Mouse (Mus musculus) cerebral cortex, adult 2 months (tissue): ENCODE measurements around the gene Tmem181a.

Experiments used
- WGBS: fragments of 180-500 bp; shearing (Covaris S2); methylation state at CpG from one replicate; pipeline ENCODE4 v1.1.7; 2018; 5-methylcytosine and 5-hydroxymethylcytosine counted together

Gene Tmem181a

DNA sequence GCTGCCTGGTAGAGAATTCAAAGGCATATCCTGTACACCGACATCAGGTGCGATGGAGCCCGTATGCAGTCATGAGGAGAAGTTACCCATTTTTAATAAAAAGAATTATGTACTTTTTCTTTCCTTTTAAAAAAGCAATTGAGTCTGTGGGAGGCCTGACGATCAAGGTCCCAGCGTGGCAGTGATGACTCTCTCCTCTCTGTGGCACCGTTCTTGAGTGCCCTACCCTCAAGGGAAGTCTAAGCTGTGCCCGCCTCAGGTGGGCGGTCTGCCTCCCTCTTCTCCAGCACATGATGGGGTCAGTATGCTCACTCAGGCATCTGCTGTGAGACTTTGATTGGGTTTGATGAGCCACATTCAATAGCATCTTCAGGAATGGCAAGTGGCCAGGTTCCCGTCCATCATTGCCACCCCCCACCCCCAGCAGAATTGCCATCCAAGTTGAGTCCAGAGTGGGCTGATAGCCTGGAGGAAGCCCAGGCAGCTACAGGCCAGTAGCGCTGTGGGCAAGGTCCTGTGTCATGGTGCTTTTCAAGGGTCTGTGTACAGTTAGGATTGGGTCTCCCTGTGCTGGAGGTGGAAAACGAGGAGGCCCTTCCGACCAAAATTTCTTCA, 49.1 kb downstream of the Tmem181a start:
- 73% methylated on average over 12 of the region's 12 CpGs for WGBS

GRCm38 (mm10) chr17:6306503-6306902, 49.8 kb downstream of the Tmem181a start:
- 90% methylated on average over 12 of the region's 13 CpGs for WGBS

DNA sequence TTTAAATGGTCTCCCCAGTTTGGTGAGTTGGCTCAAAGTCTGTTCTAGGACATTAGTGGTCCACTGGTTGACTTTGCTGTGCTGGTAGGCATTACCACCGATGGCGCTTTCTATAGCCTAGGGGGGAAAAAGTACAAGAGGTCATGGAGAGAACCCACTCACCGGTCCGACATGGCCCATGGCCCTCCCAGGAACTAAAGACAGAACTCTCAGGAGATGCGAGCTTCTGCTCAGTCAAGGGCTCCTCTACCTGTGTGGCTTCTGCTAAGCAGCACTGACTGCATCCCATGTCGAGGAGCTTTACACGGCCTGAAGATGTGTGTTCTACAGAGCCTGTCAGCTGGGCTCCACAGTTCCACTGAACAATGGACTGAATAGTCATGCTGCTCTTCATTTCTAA, 55.1 kb downstream of the Tmem181a start:
- 91% methylated on average over 7 of the region's 7 CpGs for WGBS

DNA sequence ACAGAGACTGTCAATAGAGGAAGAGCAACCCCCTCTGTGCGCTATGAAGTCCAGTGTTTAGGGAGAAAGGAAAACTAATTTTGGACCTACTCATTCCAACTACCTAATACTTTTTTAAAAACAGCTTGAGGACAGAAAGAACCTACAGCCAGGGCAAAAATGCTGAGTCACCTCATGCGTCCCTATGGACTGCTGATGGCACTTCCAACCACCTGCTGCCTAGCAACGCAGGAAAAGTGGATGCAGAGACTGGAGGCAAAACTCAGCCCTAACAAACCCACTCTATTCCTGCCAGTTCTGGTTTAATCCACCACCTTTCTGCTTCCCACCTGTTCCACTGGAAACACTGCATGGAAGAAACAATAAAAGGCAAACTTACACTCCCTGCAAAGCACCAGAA, 56.1 kb downstream of the Tmem181a start:
- WGBS, result 53% methylated on average over 3 of the region's 3 CpGs

- WGBS, result 88% methylated on average over 2 of the region's 3 CpGs
Observed at GRCm38 (mm10) chr17:6314493-6314892, 57.8 kb downstream of the Tmem181a start.

DNA sequence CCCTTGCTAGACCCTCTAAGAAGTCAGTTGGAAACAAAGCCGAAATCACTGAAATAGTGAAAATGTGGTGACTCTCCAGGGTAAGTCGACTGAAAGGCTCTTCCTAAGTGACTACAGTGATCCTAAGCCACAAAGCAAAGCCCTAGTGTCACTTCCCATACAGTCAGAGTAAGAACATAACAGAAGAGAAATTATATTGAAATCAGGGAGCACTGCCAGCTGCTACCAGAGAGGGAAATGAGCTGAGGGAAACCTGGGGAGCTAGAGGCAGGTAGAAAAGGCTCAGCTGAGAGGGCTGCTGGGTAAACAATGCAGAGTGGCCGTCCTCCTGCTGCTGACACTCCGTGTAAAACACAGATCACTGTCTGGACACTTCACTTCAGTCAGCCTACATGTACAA, 59.0 kb downstream of the Tmem181a start:
- 46% methylated on average over 4 of the region's 4 CpGs for WGBS

- WGBS, result under 1% methylated on average over 38 of the region's 38 CpGs
Observed at GRCm38 (mm10) chr17:6316379-6317126, 59.9 kb downstream of the Tmem181a start.

- WGBS, result 3% methylated on average over 23 of the region's 23 CpGs
Observed at GRCm38 (mm10) chr17:6317339-6317985, 60.8 kb downstream of the Tmem181a start, which contains the start of gene Dynlt1a. Gene Dynlt1a, minus strand, starts transcription at chr17:6317500.

DNA sequence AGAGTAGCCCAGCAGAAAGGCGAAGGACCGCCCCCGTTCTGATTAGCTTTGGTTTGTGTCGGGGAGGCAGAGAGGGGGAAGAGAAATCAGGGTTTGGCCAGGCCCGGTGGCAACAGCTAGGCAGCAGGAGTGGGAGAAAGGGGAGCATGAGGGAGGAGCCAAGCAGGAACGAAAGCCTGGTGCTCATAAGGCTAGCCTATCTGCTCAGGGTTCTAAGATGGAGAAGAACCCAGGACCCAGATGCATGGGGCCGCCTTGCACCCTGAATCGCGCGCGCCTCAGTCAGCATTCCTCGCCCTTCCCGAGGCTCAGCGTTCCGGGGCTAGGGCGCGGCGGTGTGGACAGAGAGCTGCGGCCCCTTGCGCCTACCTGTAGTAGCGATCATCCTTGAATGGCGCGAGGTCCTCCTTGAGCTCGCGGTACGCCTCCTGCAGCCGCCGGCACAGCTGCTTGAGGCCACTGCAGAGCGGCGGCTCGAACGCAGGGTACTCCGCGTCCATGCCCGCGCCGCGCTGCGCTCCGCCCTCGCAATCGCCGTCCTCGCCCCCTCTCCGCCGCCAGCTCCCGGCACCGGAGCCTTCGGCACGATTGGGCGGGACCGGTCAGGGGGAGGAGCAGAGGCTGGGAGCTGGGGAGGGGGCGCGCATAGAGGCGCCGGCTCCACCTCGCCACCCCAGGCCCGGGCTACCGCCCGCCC, 64.6 kb downstream of the Tmem181a start:
- WGBS, result 1% methylated on average over 13 of the region's 60 CpGs

GRCm38 (mm10) chr17:6321778-6322101, 65.1 kb downstream of the Tmem181a start:
- no CpG with 5 or more reads among the region's 10 CpGs for WGBS

- 70% methylated on average over 10 of the region's 10 CpGs for WGBS
Observed at GRCm38 (mm10) chr17:6325021-6325420, 68.4 kb downstream of the Tmem181a start.

DNA sequence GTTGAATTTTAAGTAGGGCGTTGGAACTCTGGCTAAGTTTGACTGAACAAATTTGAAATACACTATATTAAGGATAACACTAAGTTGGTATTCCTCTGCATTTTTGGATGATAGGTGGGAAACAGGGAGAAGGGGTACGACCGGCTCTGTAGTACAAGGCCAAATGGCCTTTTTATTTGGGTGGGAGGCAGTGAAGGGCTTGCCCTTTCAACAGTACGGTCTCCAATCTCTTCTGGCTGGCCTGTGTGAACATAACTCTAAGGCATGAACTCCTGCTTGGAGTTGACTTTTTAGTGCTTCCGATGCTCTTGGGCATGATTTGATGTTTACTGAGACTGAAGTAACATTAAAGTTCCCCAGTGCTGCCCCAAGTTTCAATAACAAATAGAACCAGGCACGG, 68.9 kb downstream of the Tmem181a start:
- 84% methylated on average over 6 of the region's 6 CpGs for WGBS

DNA sequence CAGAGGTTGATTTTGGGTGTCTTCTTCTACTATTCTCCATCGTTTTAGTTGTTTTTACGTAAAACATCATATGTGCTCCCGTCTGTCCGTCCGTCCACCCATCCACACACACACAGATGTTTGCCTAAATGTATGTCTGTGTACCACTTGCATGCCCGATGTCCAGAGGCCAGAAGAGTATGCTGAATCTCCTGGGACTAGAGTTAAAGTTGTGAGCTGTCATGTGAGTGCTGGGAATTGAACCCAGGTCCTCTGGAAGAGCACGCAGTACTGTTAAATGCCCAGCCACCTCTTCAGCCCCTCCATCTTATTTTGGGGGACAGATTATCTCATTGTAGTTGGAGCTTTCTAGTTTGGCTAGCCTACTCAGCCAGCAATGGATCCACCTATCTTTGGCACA, 70.9 kb downstream of the Tmem181a start:
- 97% methylated on average over 7 of the region's 7 CpGs for WGBS

DNA sequence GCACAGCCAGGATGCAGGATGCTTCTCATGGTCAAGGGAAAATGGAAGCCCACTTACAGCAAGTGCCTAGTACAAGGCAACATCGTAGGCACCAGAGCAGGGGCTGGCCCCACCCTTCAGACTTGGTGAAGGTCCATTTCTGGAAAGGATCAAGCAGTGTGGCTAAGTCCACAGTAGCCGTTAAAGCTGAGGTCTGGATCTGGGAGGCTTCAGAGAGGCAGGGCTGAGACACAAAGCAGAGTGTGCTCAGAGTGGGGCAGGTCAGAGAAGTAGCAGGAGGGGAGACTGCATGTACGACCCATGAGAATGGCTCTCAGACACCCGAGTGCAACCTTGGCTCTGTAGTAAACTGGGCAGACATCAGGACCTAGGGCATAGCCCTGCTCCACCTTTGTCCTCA, 72.3 kb downstream of the Tmem181a start:
- 85% methylated on average over 3 of the region's 4 CpGs for WGBS

- WGBS, result 100% methylated on average over 1 of the region's 12 CpGs
Observed at GRCm38 (mm10) chr17:6342606-6343294, 86.1 kb downstream of the Tmem181a start.

GRCm38 (mm10) chr17:6355256-6355655, 98.6 kb downstream of the Tmem181a start:
- WGBS, result 92% methylated on average over 10 of the region's 10 CpGs
